Mouse (Mus musculus) heart, embryonic 13.5 days (tissue): Measurements from ENCODE around the gene Scoc. TPM values are rescaled to one million over a fixed set of nuclear protein-coding genes. Genes with fewer than 3 reads are reported as not detected.

ENCODE experiments used
- ATAC-seq: fragments of 200-750 bp; cut with Nextera tagmentation; 2 replicates; pipeline ENCODE4 v1.8.0; 2017; ENCODE audit warnings: moderate TSS enrichment; ENCODE audit not compliant: insufficient number of reproducible peaks, low FRiP score, low TSS enrichment; ENCODE audit errors: extremely low read depth
- H3K27ac ChIP-seq: fragments of 300-500 bp; sonication (generic); replicated peaks from 2 replicates; pipeline ENCODE4 v1.5.1; 2015; ENCODE audit warnings: moderate library complexity, mild to moderate bottlenecking, inconsistent platforms
- H3K27me3 ChIP-seq: fragments of 300-500 bp; sonication (generic); replicated peaks from 2 replicates; pipeline ENCODE4 v1.6.1; 2015; ENCODE audit warnings: mild to moderate bottlenecking, inconsistent platforms
- H3K36me3 ChIP-seq: fragments of 300-500 bp; sonication (generic); 2 replicates; pipeline ENCODE4 v1.6.1; 2015; ENCODE audit warnings: mild to moderate bottlenecking, inconsistent platforms
- H3K4me1 ChIP-seq: fragments of 300-500 bp; sonication (generic); 2 replicates; pipeline ENCODE4 v1.6.1; 2015; ENCODE audit warnings: inconsistent platforms
- H3K4me2 ChIP-seq: fragments of 300-500 bp; sonication (generic); 2 replicates; pipeline ENCODE4 v1.6.1; 2015; ENCODE audit warnings: inconsistent platforms, mild to moderate bottlenecking, moderate library complexity
- H3K4me3 ChIP-seq: fragments of 300-500 bp; sonication (generic); 2 replicates; pipeline ENCODE4 v1.5.1; 2015; ENCODE audit warnings: moderate library complexity, mild to moderate bottlenecking, inconsistent platforms
- H3K9ac ChIP-seq: fragments of 300-500 bp; sonication (generic); 2 replicates; pipeline ENCODE4 v1.6.1; 2015; ENCODE audit warnings: inconsistent platforms, mild to moderate bottlenecking, moderate library complexity
- H3K9me3 ChIP-seq: fragments of 300-500 bp; sonication (generic); 2 replicates; pipeline ENCODE4 v1.6.1; 2016; ENCODE audit warnings: inconsistent platforms
- WGBS: fragments of 180-500 bp; shearing (Covaris S2); methylation state at CpG from one replicate; pipeline ENCODE4 v1.1.7; 2015; ENCODE audit warnings: mixed read lengths; 5-methylcytosine and 5-hydroxymethylcytosine counted together
- polyA plus RNA-seq: library from polyadenylated mRNA; unstranded; fragments of >200 nt; fragmentation: Nextera tagmentation; extraction: Ambion mirVana; gene quantifications from 2 replicates; pipeline ENCODE4 v1.2.1, GENCODE M21; 2015

The Scoc gene
- polyA plus RNA-seq, 1 experiment from 2014 or later = 80.1 TPM

GRCm38 (mm10) chr8:83397726-83398125 lies 60.5 kb downstream of the Scoc start:
- no peak overlapping the region for H3K9ac ChIP-seq
- ATAC-seq = no peak

DNA sequence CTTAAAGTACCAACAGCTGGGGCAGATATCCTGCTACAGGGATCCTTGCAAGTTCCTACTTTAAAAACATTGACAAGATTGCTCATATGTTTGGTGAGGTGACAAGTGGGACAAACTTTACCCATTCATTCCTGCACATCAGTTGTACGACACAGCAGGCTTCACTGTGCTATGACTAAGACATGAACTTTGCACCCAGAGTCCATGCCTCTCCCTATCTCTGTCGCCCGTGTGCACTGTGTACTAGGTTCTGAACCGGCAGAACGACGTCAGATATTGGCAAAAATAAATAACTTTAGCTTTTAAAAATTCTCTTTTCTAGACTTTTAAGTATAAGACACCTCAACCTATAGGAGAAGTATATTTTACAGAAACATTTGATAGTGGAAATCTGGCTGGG lies 61.5 kb downstream of the Scoc start:
- WGBS = 80% methylated on average over 6 of the region's 6 CpGs
- Histone ChIP-seq H3K4me1 (no peaks in the 10 kb centered on the region), H3K4me3 (no peak overlapping the region), H3K27me3 (peaks cover 7% of the 10 kb centered on the region), H3K9me3 (no peaks in the 10 kb centered on the region), H3K36me3 (no peaks in the 10 kb centered on the region), H3K9ac (no peak overlapping the region), H3K27ac (no peak overlapping the region), H3K4me2 (no peak overlapping the region)
- ATAC-seq = no peak

More at GRCm38 (mm10) chr8:83397726-83398125, 60.5 kb downstream of the Scoc start:
- Histone ChIP-seq H3K27ac (no peak overlapping the region), H3K4me2 (no peak overlapping the region), H3K36me3 (no peaks in the 10 kb centered on the region), H3K4me1 (no peaks in the 10 kb centered on the region), H3K27me3 (no peaks in the 10 kb centered on the region; the same call in 1 of the 2 replicates), H3K9me3 (no peaks in the 10 kb centered on the region), H3K4me3 (no peak overlapping the region)
- WGBS = 69% methylated on average over 4 of the region's 4 CpGs

- Histone ChIP-seq H3K9ac (no peak overlapping the region), H3K9me3 (no peaks in the 10 kb centered on the region), H3K4me3 (no peak overlapping the region), H3K36me3 (no peaks in the 10 kb centered on the region), H3K27ac (no peak overlapping the region), H3K4me2 (no peak overlapping the region), H3K4me1 (peaks cover 6% of the 10 kb centered on the region), H3K27me3 (peaks cover 30% of the 10 kb centered on the region)
- WGBS = 81% methylated on average over 5 of the region's 5 CpGs
- ATAC-seq = no peak
These were observed 63.9 kb downstream of the Scoc start for GRCm38 (mm10) chr8:83394325-83394724.

DNA sequence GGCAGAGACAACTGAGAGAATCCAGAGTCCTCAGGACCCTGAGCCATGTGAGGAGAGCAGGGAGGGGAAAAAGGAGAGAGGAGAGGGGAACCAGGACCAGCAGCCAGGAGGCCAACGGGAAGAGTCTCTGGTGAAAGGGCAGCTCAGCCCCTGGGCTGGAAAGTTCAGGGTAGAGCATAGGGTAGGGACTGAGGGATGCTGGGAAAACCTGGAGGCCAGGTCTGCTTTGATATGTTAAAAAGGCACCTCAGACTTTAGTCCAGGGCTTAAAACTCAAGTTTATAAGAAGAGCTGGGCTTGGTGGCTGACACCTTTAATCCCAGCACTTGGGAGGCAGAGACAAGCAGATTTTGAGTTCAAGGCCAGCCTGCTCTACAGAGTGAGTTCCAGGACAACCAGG lies 65.7 kb downstream of the Scoc start:
- Histone ChIP-seq H3K9ac (no peak overlapping the region), H3K4me3 (no peak overlapping the region), H3K27me3 (peaks cover 48% of the 10 kb centered on the region), H3K4me2 (no peak overlapping the region), H3K4me1 (peaks cover 6% of the 10 kb centered on the region), H3K9me3 (no peaks in the 10 kb centered on the region), H3K36me3 (no peaks in the 10 kb centered on the region), H3K27ac (no peak overlapping the region)
- no peak for ATAC-seq
- 59% methylated on average over 1 of the region's 1 CpGs for WGBS

GRCm38 (mm10) chr8:83390006-83390701 lies 68.0 kb downstream of the Scoc start:
- H3K27ac ChIP-seq = no peak overlapping the region
- H3K9ac ChIP-seq = peak overlapping the region; percentile 60
- H3K9me3 ChIP-seq = no peaks in the 10 kb centered on the region
- ATAC-seq = no peak
- H3K4me3 ChIP-seq = peak overlapping the region; percentile 52
- 7% methylated on average over 14 of the region's 14 CpGs for WGBS
- H3K4me1 ChIP-seq = peaks cover 6% of the 10 kb centered on the region
- no peaks in the 10 kb centered on the region for H3K36me3 ChIP-seq
- peak overlapping the region; percentile 71 for H3K4me2 ChIP-seq
- H3K27me3 ChIP-seq = peaks cover 55% of the 10 kb centered on the region

- peak within 1 kb of the TSS; percentile 71 for H3K4me2 ChIP-seq
- H3K9ac ChIP-seq = peak within 1 kb of the TSS; percentile 60
- H3K27me3 ChIP-seq = peaks cover 55% of the 10 kb centered on the region
- H3K4me3 ChIP-seq = peak within 1 kb of the TSS; percentile 52
- H3K27ac ChIP-seq = no peak within 1 kb of the TSS
- no peaks in the 10 kb centered on the region for H3K9me3 ChIP-seq
- peaks cover 6% of the 10 kb centered on the region for H3K4me1 ChIP-seq
- no peaks in the 10 kb centered on the region for H3K36me3 ChIP-seq
- no peak for ATAC-seq
- WGBS = 4% methylated on average over 41 of the region's 41 CpGs
These were observed 68.7 kb downstream of the Scoc start, which contains the start of gene Clgn for GRCm38 (mm10) chr8:83389316-83390005. Gene Clgn (plus strand): TSS chr8:83389867.

DNA sequence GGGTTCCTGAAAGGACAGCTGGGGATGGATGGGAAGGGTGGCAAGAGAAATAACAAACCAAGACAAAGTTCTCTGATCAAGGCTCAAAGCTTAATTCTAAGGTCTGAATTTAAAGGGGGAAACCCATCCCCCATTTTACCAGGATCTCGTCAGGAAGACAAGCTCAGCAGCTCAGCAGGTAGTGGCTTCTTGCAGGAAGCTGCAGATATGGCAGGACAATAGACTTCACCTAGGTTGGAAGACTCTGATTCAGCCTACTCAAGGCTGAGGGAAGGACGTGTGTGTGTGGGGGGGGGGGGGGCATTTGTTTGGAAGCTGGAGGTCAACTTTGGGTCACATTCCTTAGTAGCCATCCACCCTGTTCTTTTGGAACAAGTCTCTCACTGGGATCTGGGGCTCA lies 75.3 kb downstream of the Scoc start:
- ATAC-seq = no peak
- H3K36me3 ChIP-seq = no peaks in the 10 kb centered on the region
- WGBS = 28% methylated on average over 2 of the region's 2 CpGs

GRCm38 (mm10) chr8:83381016-83381415 lies 77.2 kb downstream of the Scoc start:
- no peaks in the 10 kb centered on the region for H3K9me3 ChIP-seq
- H3K27me3 ChIP-seq = no peaks in the 10 kb centered on the region
- no peak overlapping the region for H3K9ac ChIP-seq
- no peak overlapping the region for H3K27ac ChIP-seq
- H3K4me1 ChIP-seq = no peaks in the 10 kb centered on the region
- 69% methylated on average over 2 of the region's 2 CpGs for WGBS
- no peaks in the 10 kb centered on the region for H3K36me3 ChIP-seq
- ATAC-seq = no peak
- H3K4me2 ChIP-seq = no peak overlapping the region
- H3K4me3 ChIP-seq = no peak overlapping the region

More for the DNA sequence above, 75.3 kb downstream of the Scoc start:
- Histone ChIP-seq H3K9ac (no peak overlapping the region), H3K27ac (no peak overlapping the region), H3K9me3 (no peaks in the 10 kb centered on the region), H3K4me1 (no peaks in the 10 kb centered on the region), H3K27me3 (peaks cover 10% of the 10 kb centered on the region), H3K4me3 (no peak overlapping the region), H3K4me2 (no peak overlapping the region)

GRCm38 (mm10) chr8:83380141-83380540 lies 78.0 kb downstream of the Scoc start:
- Histone ChIP-seq H3K27me3 (no peaks in the 10 kb centered on the region), H3K9me3 (no peaks in the 10 kb centered on the region), H3K4me2 (no peak overlapping the region), H3K4me3 (no peak overlapping the region), H3K36me3 (no peaks in the 10 kb centered on the region), H3K9ac (no peak overlapping the region), H3K27ac (no peak overlapping the region), H3K4me1 (no peaks in the 10 kb centered on the region)
- no peak for ATAC-seq
- WGBS = 65% methylated on average over 4 of the region's 4 CpGs

Other genes with a start within 250 kb of the Scoc start
- gene Ucp1, start 168.0 kb downstream of the Scoc start, polyA plus RNA-seq = not detected in 2 replicates
- 8.6 and 8.9 TPM in 2 replicates for gene Elmod2, start 125.9 kb downstream of the Scoc start, polyA plus RNA-seq
- gene Mgat4d, start 109.9 kb downstream of the Scoc start, polyA plus RNA-seq = not detected in 2 replicates
- gene Clgn, start 68.5 kb downstream of the Scoc start, polyA plus RNA-seq = 0.06 and 0.09 TPM in 2 replicates
- gene Olfr370, start 77.4 kb upstream of the Scoc start, polyA plus RNA-seq = not detected in 2 replicates
- 524 and 602 TPM in 2 replicates for gene Ndufb7, start 108.3 kb upstream of the Scoc start, polyA plus RNA-seq
- 438 and 474 TPM in 2 replicates for gene Tecr, start 149.6 kb upstream of the Scoc start, polyA plus RNA-seq
- gene Dnajb1, start 149.8 kb upstream of the Scoc start, polyA plus RNA-seq = 41.4 and 47.4 TPM in 2 replicates
- gene Gipc1, start 194.3 kb upstream of the Scoc start, polyA plus RNA-seq = 155 and 164 TPM in 2 replicates
- 0.35 and 0.41 TPM in 2 replicates for gene Ptger1, start 208.3 kb upstream of the Scoc start, polyA plus RNA-seq
- gene Pkn1, start 240.8 kb upstream of the Scoc start, polyA plus RNA-seq = 19.5 and 20.0 TPM in 2 replicates